Mouse (Mus musculus): ENCODE measurements at regions not wholly inside any gene's neighbourhood (a gene's known extent, or its start where the extent isn't known, plus 50 kb on each side); places are given as distances from the start of the nearest gene placed in this dataset.

GRCm38 (mm10) chr14:105392079-105392813 lies 133.9 kb downstream of the Ndfip2 start:
- Histone ChIP-seq H3K9me3 (no peaks in the 10 kb centered on the region), H3K36me3 (replicated peaks) (no peaks in the 10 kb centered on the region), H3K4me3 (no peak overlapping the region), H3K27ac (replicated peaks) (no peak overlapping the region), H3K27me3 (replicated peaks; ENCODE audit: low read depth, poor library complexity, severe bottlenecking) (peaks cover 8% of the 10 kb centered on the region; the same call in 1 of the 2 replicates), H3K4me1 (peaks cover 23% of the 10 kb centered on the region)
- no peak for DNase-seq (ENCODE audit: low spot score)
- 88% methylated on average over 21 of the region's 21 CpGs for WGBS

GRCm38 (mm10) chr14:105391430-105391829 lies 133.1 kb downstream of the Ndfip2 start:
- Histone ChIP-seq H3K4me1 (peaks cover 17% of the 10 kb centered on the region), H3K36me3 (replicated peaks) (no peaks in the 10 kb centered on the region), H3K27me3 (replicated peaks; ENCODE audit: low read depth, poor library complexity, severe bottlenecking) (peaks cover 7% of the 10 kb centered on the region; the same call in 1 of the 2 replicates), H3K27ac (replicated peaks) (no peak overlapping the region; the same call in 1 of the 2 replicates), H3K9me3 (no peaks in the 10 kb centered on the region), H3K4me3 (no peak overlapping the region)
- DNase-seq (ENCODE audit: low spot score), result no peak
- 84% methylated on average over 11 of the region's 11 CpGs for WGBS

GRCm38 (mm10) chr14:105385119-105385518 lies 126.7 kb downstream of the Ndfip2 start:
- H3K36me3 ChIP-seq (replicated peaks), result no peaks in the 10 kb centered on the region
- WGBS, result 82% methylated on average over 4 of the region's 4 CpGs

GRCm38 (mm10) chr14:105383382-105383781 lies 125.0 kb downstream of the Ndfip2 start:
- WGBS, result 83% methylated on average over 5 of the region's 5 CpGs
- Histone ChIP-seq H3K36me3 (replicated peaks) (no peaks in the 10 kb centered on the region), H3K9me3 (no peaks in the 10 kb centered on the region), H3K4me1 (peaks cover 11% of the 10 kb centered on the region), H3K27me3 (replicated peaks; ENCODE audit: low read depth, poor library complexity, severe bottlenecking) (0 out of 2 replicates have a peak, but pooled peaks cover 4% of the 10 kb centered on the region), H3K27ac (replicated peaks) (no peak overlapping the region), H3K4me3 (no peak overlapping the region)
- DNase-seq (ENCODE audit: low spot score), result no peak

More at GRCm38 (mm10) chr14:105385119-105385518, 126.7 kb downstream of the Ndfip2 start:
- Histone ChIP-seq H3K4me3 (no peak overlapping the region), H3K27me3 (replicated peaks; ENCODE audit: low read depth, poor library complexity, severe bottlenecking) (0 out of 2 replicates have a peak, but pooled peaks cover 5% of the 10 kb centered on the region), H3K9me3 (no peaks in the 10 kb centered on the region), H3K4me1 (peaks cover 7% of the 10 kb centered on the region; the same call in 1 of the 2 replicates), H3K27ac (replicated peaks) (no peak overlapping the region)
- no peak for DNase-seq (ENCODE audit: low spot score)

GRCm38 (mm10) chr14:105380101-105380500 lies 121.7 kb downstream of the Ndfip2 start:
- DNase-seq (ENCODE audit: low spot score), result no peak
- Histone ChIP-seq H3K4me1 (peaks cover 24% of the 10 kb centered on the region), H3K27ac (replicated peaks) (no peak overlapping the region), H3K4me3 (no peak overlapping the region), H3K9me3 (no peaks in the 10 kb centered on the region), H3K36me3 (replicated peaks) (no peaks in the 10 kb centered on the region), H3K27me3 (replicated peaks; ENCODE audit: low read depth, poor library complexity, severe bottlenecking) (0 out of 2 replicates have a peak, but pooled peaks cover 4% of the 10 kb centered on the region)
- WGBS, result 88% methylated on average over 4 of the region's 4 CpGs

- H3K4me3 ChIP-seq, result no peak overlapping the region
- H3K36me3 ChIP-seq (replicated peaks), result no peaks in the 10 kb centered on the region
- no peaks in the 10 kb centered on the region for H3K27me3 ChIP-seq (replicated peaks; ENCODE audit: low read depth, poor library complexity, severe bottlenecking)
- peak; percentile 68 for DNase-seq (ENCODE audit: low spot score)
- peaks cover 24% of the 10 kb centered on the region for H3K4me1 ChIP-seq
- WGBS, result 30% methylated on average over 5 of the region's 5 CpGs
- H3K9me3 ChIP-seq, result no peaks in the 10 kb centered on the region
- H3K27ac ChIP-seq (replicated peaks), result peak overlapping the region; percentile 77
Observed at GRCm38 (mm10) chr14:105377770-105378169, 119.4 kb downstream of the Ndfip2 start.

GRCm38 (mm10) chr14:105377035-105377621 lies 118.8 kb downstream of the Ndfip2 start:
- peak; percentile 48 for DNase-seq (ENCODE audit: low spot score)
- Histone ChIP-seq H3K27ac (replicated peaks) (peak overlapping the region; percentile 57), H3K27me3 (replicated peaks; ENCODE audit: low read depth, poor library complexity, severe bottlenecking) (no peaks in the 10 kb centered on the region), H3K9me3 (no peaks in the 10 kb centered on the region), H3K4me1 (peaks cover 24% of the 10 kb centered on the region), H3K4me3 (no peak overlapping the region), H3K36me3 (replicated peaks) (no peaks in the 10 kb centered on the region)
- WGBS, result 56% methylated on average over 4 of the region's 4 CpGs

- Histone ChIP-seq H3K27me3 (replicated peaks; ENCODE audit: low read depth, poor library complexity, severe bottlenecking) (no peaks in the 10 kb centered on the region), H3K36me3 (replicated peaks) (no peaks in the 10 kb centered on the region), H3K4me3 (no peak overlapping the region), H3K4me1 (no peaks in the 10 kb centered on the region), H3K9me3 (no peaks in the 10 kb centered on the region), H3K27ac (replicated peaks) (no peak overlapping the region)
- 80% methylated on average over 5 of the region's 5 CpGs for WGBS
- no peak for DNase-seq (ENCODE audit: low spot score)
Observed at GRCm38 (mm10) chr14:105369637-105370435, 111.5 kb downstream of the Ndfip2 start.

GRCm38 (mm10) chr14:105360530-105360929 lies 102.2 kb downstream of the Ndfip2 start:
- H3K27ac ChIP-seq (replicated peaks), result no peak overlapping the region
- H3K27me3 ChIP-seq (replicated peaks; ENCODE audit: low read depth, poor library complexity, severe bottlenecking), result peaks cover 7% of the 10 kb centered on the region
- no peak for DNase-seq (ENCODE audit: low spot score)
- H3K36me3 ChIP-seq (replicated peaks), result no peaks in the 10 kb centered on the region
- no peak overlapping the region for H3K4me3 ChIP-seq
- 70% methylated on average over 6 of the region's 6 CpGs for WGBS
- no peaks in the 10 kb centered on the region for H3K4me1 ChIP-seq
- no peaks in the 10 kb centered on the region for H3K9me3 ChIP-seq

- H3K9me3 ChIP-seq, result no peaks in the 10 kb centered on the region
- H3K4me1 ChIP-seq, result no peaks in the 10 kb centered on the region
- no peak overlapping the region for H3K27ac ChIP-seq (replicated peaks)
- WGBS, result 89% methylated on average over 3 of the region's 3 CpGs
- no peaks in the 10 kb centered on the region for H3K36me3 ChIP-seq (replicated peaks)
- H3K27me3 ChIP-seq (replicated peaks; ENCODE audit: low read depth, poor library complexity, severe bottlenecking), result peaks cover 7% of the 10 kb centered on the region
- no peak for DNase-seq (ENCODE audit: low spot score)
- H3K4me3 ChIP-seq, result no peak overlapping the region
Observed at GRCm38 (mm10) chr14:105359829-105360228, 101.5 kb downstream of the Ndfip2 start.
